Mouse (Mus musculus) ES-Bruce4 (cell line): Measurements from ENCODE around the gene Ube2j2. TPM values are rescaled to one million over a fixed set of nuclear protein-coding genes. Genes with fewer than 3 reads are reported as not detected.

Experiments used
- H3K27ac ChIP-seq: 2 replicates; pipeline ENCODE4 v1.5.1; 2012; ENCODE audit warnings: low read length, inconsistent platforms; ENCODE audit not compliant: insufficient read depth
- H3K27me3 ChIP-seq: 2 replicates; pipeline ENCODE4 v1.6.1; 2012; ENCODE audit warnings: mild to moderate bottlenecking, low read length, inconsistent platforms; ENCODE audit not compliant: control insufficient read depth, poor library complexity, insufficient read depth, severe bottlenecking
- H3K36me3 ChIP-seq: 2 replicates; pipeline ENCODE4 v1.6.1; 2012; ENCODE audit warnings: inconsistent platforms, mild to moderate bottlenecking, low read length, moderate library complexity; ENCODE audit not compliant: control insufficient read depth, poor library complexity, insufficient read depth, severe bottlenecking
- H3K4me1 ChIP-seq: one replicate; pipeline ENCODE4 v1.8.1; 2011; ENCODE audit warnings: low read length; ENCODE audit not compliant: control insufficient read depth, insufficient read depth
- H3K4me3 ChIP-seq: 2 replicates; pipeline ENCODE4 v1.5.1; 2011; ENCODE audit warnings: low read depth, mild to moderate bottlenecking, low read length
- H3K9ac ChIP-seq: 2 replicates; pipeline ENCODE4 v1.6.1; 2012; ENCODE audit warnings: low read depth, mild to moderate bottlenecking, inconsistent platforms; ENCODE audit not compliant: poor library complexity, severe bottlenecking
- H3K9me3 ChIP-seq: replicated peaks from 2 replicates; pipeline ENCODE4 v1.6.1; 2012; ENCODE audit warnings: mild to moderate bottlenecking, low read length, inconsistent platforms; ENCODE audit not compliant: control insufficient read depth, poor library complexity, insufficient read depth, severe bottlenecking
- CTCF ChIP-seq: IDR thresholded peaks from one replicate; pipeline ENCODE4 v1.8.1; 2011; ENCODE audit warnings: low read depth, low read length
- EP300 ChIP-seq: IDR thresholded peaks from 2 replicates; pipeline ENCODE4 v1.6.1; 2011; ENCODE audit warnings: low read depth, low read length; ENCODE audit not compliant: insufficient read depth
- POLR2A ChIP-seq: IDR thresholded peaks from one replicate; pipeline ENCODE4 v1.8.1; 2011; ENCODE audit warnings: low read length; ENCODE audit not compliant: insufficient read depth
- polyA plus RNA-seq: library from polyadenylated mRNA; stranded (reverse); fragments of >200 nt; gene quantifications from 2 replicates; pipeline ENCODE4 v1.2.4, GENCODE M21; 2011; ENCODE audit warnings: low read depth; ENCODE audit not compliant: missing spikeins, insufficient read depth, insufficient read length

Ube2j2 gene
- polyA plus RNA-seq, 1 experiment: 100 TPM

- Histone ChIP-seq H3K27ac (no peak overlapping the region), H3K36me3 (peaks cover 45% of the 10 kb centered on the region), H3K27me3 (no peaks in the 10 kb centered on the region), H3K9me3 (no peaks in the 10 kb centered on the region), H3K9ac (no peak overlapping the region), H3K4me1 (no peaks in the 10 kb centered on the region), H3K4me3 (no peak overlapping the region)
- TF ChIP-seq POLR2A (no peak), CTCF (no peak), EP300 (no peak)
These were observed 3.5 kb downstream of the Ube2j2 start for GRCm38 (mm10) chr4:155947094-155947493.

- no peak overlapping the region for H3K9ac ChIP-seq
- H3K36me3 ChIP-seq: peaks cover 66% of the 10 kb centered on the region
- no peak overlapping the region for H3K4me3 ChIP-seq
- no peaks in the 10 kb centered on the region for H3K4me1 ChIP-seq
- TF ChIP-seq POLR2A (no peak), CTCF (no peak), EP300 (no peak)
- no peaks in the 10 kb centered on the region for H3K27me3 ChIP-seq
- H3K9me3 ChIP-seq: no peaks in the 10 kb centered on the region
- no peak overlapping the region for H3K27ac ChIP-seq
These were observed 11.9 kb downstream of the Ube2j2 start for GRCm38 (mm10) chr4:155955491-155955890.

GRCm38 (mm10) chr4:155959275-155959674 is 15.6 kb downstream of the Ube2j2 start:
- no peak overlapping the region for H3K27ac ChIP-seq
- H3K9me3 ChIP-seq: no peaks in the 10 kb centered on the region
- no peaks in the 10 kb centered on the region for H3K27me3 ChIP-seq
- peaks cover 34% of the 10 kb centered on the region for H3K36me3 ChIP-seq
- no peaks in the 10 kb centered on the region for H3K4me1 ChIP-seq
- H3K9ac ChIP-seq: no peak overlapping the region
- no peak overlapping the region for H3K4me3 ChIP-seq
- TF ChIP-seq POLR2A (no peak), CTCF (peak; percentile 79)

- peaks cover 9% of the 10 kb centered on the region for H3K36me3 ChIP-seq
- TF ChIP-seq POLR2A (peak; percentile 78), CTCF (no peak)
- H3K27ac ChIP-seq: no peak within 1 kb of the TSS
- H3K9ac ChIP-seq: peak within 1 kb of the TSS; percentile 32
- H3K27me3 ChIP-seq: no peaks in the 10 kb centered on the region
- peak within 1 kb of the TSS; percentile 60 for H3K4me3 ChIP-seq
- no peaks in the 10 kb centered on the region for H3K9me3 ChIP-seq
- H3K4me1 ChIP-seq: no peaks in the 10 kb centered on the region
These were observed 18.7 kb downstream of the Ube2j2 start, which contains the start of gene C1qtnf12 for GRCm38 (mm10) chr4:155962167-155962971. Gene C1qtnf12 (plus strand): TSS chr4:155962318.

GRCm38 (mm10) chr4:155963106-155963505 is 19.5 kb downstream of the Ube2j2 start:
- H3K9ac ChIP-seq: peak overlapping the region; percentile 32; the same call in 1 of the 2 replicates
- no peak overlapping the region for H3K27ac ChIP-seq
- peak overlapping the region; percentile 60 for H3K4me3 ChIP-seq

GRCm38 (mm10) chr4:155964396-155964795 is 20.8 kb downstream of the Ube2j2 start:
- Histone ChIP-seq H3K9ac (no peak overlapping the region), H3K36me3 (no peaks in the 10 kb centered on the region), H3K4me3 (no peak overlapping the region), H3K27ac (no peak overlapping the region), H3K9me3 (no peaks in the 10 kb centered on the region), H3K27me3 (no peaks in the 10 kb centered on the region), H3K4me1 (peaks cover 1% of the 10 kb centered on the region)
- TF ChIP-seq EP300: no peak
- no peak for TF ChIP-seq POLR2A
- TF ChIP-seq CTCF: no peak

More at GRCm38 (mm10) chr4:155963106-155963505, 19.5 kb downstream of the Ube2j2 start:
- H3K36me3 ChIP-seq: peaks cover 2% of the 10 kb centered on the region; the same call in 1 of the 2 replicates
- TF ChIP-seq CTCF: no peak
- H3K4me1 ChIP-seq: no peaks in the 10 kb centered on the region
- no peaks in the 10 kb centered on the region for H3K9me3 ChIP-seq
- H3K27me3 ChIP-seq: no peaks in the 10 kb centered on the region
